Mouse (Mus musculus): ENCODE results near the gene Rcan3.

GRCm38 (mm10) chr4:135375444-135375843, 58.2 kb downstream of the Rcan3 start:
- TF ChIP-seq POLR2A (IDR thresholded peaks at IDR 0.05; ENCODE audit: insufficient read length, low read depth) (no peak), CEBPB (IDR thresholded peaks at IDR 0.05; ENCODE audit: insufficient read depth, poor library complexity, severe bottlenecking) (no peak), MYOG (IDR thresholded peaks at IDR 0.05; ENCODE audit: control insufficient read depth in 1 of 3, insufficient read depth in 1 of 3, insufficient read length in 2 of 3, low read depth in 2 of 3) (no peak)
